Mouse (Mus musculus) left cerebral cortex, postnatal 10 days (tissue): ENCODE measurements around the gene Dcaf10. TPM values are rescaled to one million over a fixed set of nuclear protein-coding genes. Genes with fewer than 3 reads are reported as not detected.
"Not testable (repeated sequence)": the region's sequence is repeated elsewhere in the genome, so short reads cannot be mapped to it uniquely, and the experiment has no call there.

Source experiments
- DNase-seq, 2 experiments: peaks; one replicate each; pipeline ENCODE4 v3.0.0; 2021 to 2022; ENCODE audit warnings: low spot score in 2 of 2, mixed read lengths in 1 of 2; ENCODE audit errors: extremely low spot score in 1 of 2
- intact Hi-C: fragments of 180-260 bp; cut with DNase I; formaldehyde crosslinking; loops from one replicate; pipeline ENCODE4 v1.15.1; 2025
- total RNA-seq, 2 experiments: library from RNA; stranded (reverse); gene quantifications; 2 replicates each; pipeline ENCODE4 v1.2.3; 2021

Gene Dcaf10
- total RNA-seq, 2 experiments from 2014 or later = 21.0 to 21.5 TPM

GRCm38 (mm10) chr4:45392099-45392498 lies 50.2 kb downstream of the Dcaf10 start:
- intact Hi-C loops = no loop called here
- no peak for DNase-seq

GRCm38 (mm10) chr4:45392572-45392971 lies 50.7 kb downstream of the Dcaf10 start:
- intact Hi-C loops = no loop called here
- no peak for DNase-seq

- intact Hi-C loops = no loop called here
- no peak for DNase-seq
Measured at GRCm38 (mm10) chr4:45392994-45393393, 51.1 kb downstream of the Dcaf10 start.

- DNase-seq = no peak
- intact Hi-C loops = no loop called here
Measured at GRCm38 (mm10) chr4:45393658-45394057, 51.8 kb downstream of the Dcaf10 start.

GRCm38 (mm10) chr4:45396211-45396610 lies 54.3 kb downstream of the Dcaf10 start:
- intact Hi-C loops, DNase-seq: not testable (repeated sequence)

- intact Hi-C loops, DNase-seq: not testable (repeated sequence)
Measured at GRCm38 (mm10) chr4:45398315-45398714, 56.4 kb downstream of the Dcaf10 start.

GRCm38 (mm10) chr4:45399421-45400210 lies 57.7 kb downstream of the Dcaf10 start:
- no peak for DNase-seq
- intact Hi-C loops = no loop called here

- intact Hi-C loops = no loop called here
- no peak for DNase-seq
Measured at GRCm38 (mm10) chr4:45402281-45402680, 60.4 kb downstream of the Dcaf10 start.

GRCm38 (mm10) chr4:45402878-45403498 lies 61.1 kb downstream of the Dcaf10 start:
- intact Hi-C loops = no loop called here
- no peak for DNase-seq

GRCm38 (mm10) chr4:45403499-45403878 lies 61.6 kb downstream of the Dcaf10 start:
- intact Hi-C loops = no loop called here

GRCm38 (mm10) chr4:45404086-45404485 lies 62.2 kb downstream of the Dcaf10 start:
- intact Hi-C loops = no loop called here

More at GRCm38 (mm10) chr4:45403499-45403878, 61.6 kb downstream of the Dcaf10 start:
- no peak for DNase-seq

GRCm38 (mm10) chr4:45405315-45405714 lies 63.4 kb downstream of the Dcaf10 start:
- no peak for DNase-seq
- intact Hi-C loops = no loop called here

More at GRCm38 (mm10) chr4:45404086-45404485, 62.2 kb downstream of the Dcaf10 start:
- no peak for DNase-seq

GRCm38 (mm10) chr4:45406397-45406796 lies 64.5 kb downstream of the Dcaf10 start:
- intact Hi-C loops = no loop called here
- no peak for DNase-seq

GRCm38 (mm10) chr4:45407001-45407702 lies 65.3 kb downstream of the Dcaf10 start:
- no peak for DNase-seq
- intact Hi-C loops = no loop called here

- intact Hi-C loops = no loop called here
- no peak for DNase-seq
Measured at GRCm38 (mm10) chr4:45407703-45408334, 65.9 kb downstream of the Dcaf10 start.

- intact Hi-C loops = no loop called here
- peak; percentile 82 to 89 for DNase-seq
Measured at GRCm38 (mm10) chr4:45408427-45409132, 66.7 kb downstream of the Dcaf10 start, which contains the start of gene Slc25a51. Gene Slc25a51 (minus strand): TSS chr4:45408766.

GRCm38 (mm10) chr4:45409270-45409669 lies 67.4 kb downstream of the Dcaf10 start:
- intact Hi-C loops = no loop called here

GRCm38 (mm10) chr4:45411181-45411790 lies 69.4 kb downstream of the Dcaf10 start:
- DNase-seq = no peak
- intact Hi-C loops = no loop called here

More at GRCm38 (mm10) chr4:45409270-45409669, 67.4 kb downstream of the Dcaf10 start:
- DNase-seq = peak in 1 of 2 experiments; percentile 82
